Mouse (Mus musculus) liver, embryonic 18 days (tissue): ENCODE data around the gene Itpripl2. TPM values are rescaled to one million over a fixed set of nuclear protein-coding genes. Genes with fewer than 3 reads are reported as not detected.

Experiments
- polyA plus RNA-seq: library from polyadenylated mRNA; depleted of rRNA; stranded (reverse); fragments of >200 nt; gene quantifications from 2 replicates; pipeline ENCODE4 v1.2.3, GENCODE M21; 2012; rRNA removed

Gene Itpripl2
- 2.7 TPM in 2 replicates for polyA plus RNA-seq

DNA sequence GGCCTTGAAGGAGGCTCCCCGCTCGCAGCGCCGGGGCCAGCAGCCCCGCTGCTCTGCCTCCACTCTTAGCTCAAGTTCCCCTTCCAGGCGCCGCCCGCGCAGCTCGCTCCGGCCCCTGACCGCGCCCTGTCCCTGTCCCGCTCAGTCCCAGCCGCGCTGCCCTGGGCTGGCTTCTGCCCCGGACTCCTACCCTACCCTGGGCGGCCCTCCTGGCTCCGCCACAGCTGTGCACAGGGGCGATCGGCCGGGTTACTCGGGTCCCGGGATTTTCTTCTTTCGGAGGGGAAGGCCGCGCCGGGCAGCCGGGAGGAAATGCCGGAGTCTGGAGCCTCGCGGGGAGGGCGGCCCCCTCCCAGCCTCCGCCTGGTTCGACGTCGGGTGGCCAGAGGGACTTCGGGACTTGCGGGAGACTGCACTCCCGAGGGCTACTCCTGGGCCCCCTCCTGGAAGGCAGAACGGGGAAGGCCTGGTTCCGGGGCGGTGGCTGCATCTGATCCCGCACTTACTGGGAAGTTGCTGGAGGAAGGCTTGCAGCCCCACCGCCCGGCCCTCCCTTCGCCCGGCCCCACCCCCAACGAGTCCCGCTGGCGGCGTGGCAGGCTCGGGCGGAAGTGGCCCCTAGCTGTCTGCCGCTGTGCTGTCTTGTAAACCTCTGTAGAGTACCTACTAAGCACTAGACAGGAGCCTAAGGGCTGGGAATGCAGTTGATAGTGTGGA, at the start of gene Itpripl2:
Gene Itpripl2 (minus strand): TSS at position 545 of the 717 bp plus-strand sequence.

DNA sequence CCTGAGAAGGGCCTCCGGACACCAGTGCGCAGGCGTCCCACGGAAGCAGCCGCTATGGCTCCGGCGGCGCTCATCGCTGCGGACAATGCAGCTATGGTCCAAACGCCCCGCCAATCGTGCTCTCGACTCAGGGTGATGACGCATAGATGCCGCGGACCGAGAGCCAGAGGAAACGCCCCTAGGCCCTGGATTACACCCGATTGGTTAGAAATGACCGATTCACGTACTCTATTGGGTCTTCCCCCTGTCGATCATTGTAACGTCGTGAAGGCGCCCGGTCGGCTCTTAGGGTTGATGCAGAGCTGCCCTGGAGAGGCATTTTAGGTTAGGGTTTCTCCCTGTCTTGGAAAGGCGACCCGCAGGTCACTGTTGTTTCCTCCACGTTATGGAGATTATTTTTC, 41.4 kb upstream of the Itpripl2 start, which contains the start of gene Coq7:
Gene Coq7 (minus strand): TSS at position 179 of the 401 bp plus-strand sequence.

DNA sequence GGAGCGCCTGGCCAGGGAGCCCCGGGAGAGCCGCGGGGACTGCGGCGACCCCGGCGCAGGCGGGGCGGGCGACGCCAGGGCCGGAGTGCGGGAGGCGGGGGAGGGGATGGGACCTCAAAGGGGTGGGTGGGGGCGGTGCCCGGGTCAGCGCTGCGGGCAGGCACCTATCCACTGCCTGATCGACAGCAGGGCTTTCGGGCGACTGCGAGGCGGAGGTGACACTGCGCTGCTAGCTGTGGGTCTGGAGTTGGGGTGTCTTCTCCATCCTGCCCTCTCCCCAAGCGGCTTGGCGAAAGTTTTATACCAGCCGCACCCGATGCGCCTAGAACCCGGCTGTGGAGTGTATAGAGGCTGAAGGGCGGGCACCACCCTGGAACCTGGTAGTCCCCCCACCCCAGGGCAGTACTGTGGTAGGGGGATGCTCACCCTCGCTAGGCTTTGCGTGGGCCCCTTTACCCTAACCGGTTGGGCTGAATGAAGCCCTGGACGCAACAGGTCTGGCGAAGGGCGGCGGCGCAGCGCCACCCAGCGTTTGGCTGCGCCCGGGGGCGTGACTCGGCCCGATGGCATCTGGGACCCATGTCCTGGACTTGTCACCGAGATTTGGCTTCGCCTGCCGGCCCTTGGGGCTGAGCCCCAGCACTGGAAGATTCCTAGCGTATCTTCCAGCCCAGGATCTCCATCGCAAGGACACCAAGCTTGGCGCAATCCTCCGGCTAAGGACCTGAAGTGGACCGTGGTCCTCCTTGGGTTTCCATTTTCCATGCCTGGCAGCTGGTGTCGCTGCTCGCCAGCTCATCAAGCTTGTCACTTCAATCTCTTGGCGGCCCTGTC, 43.4 kb downstream of the Itpripl2 start, which contains the start of gene Syt17:
Gene Syt17 (minus strand): TSS at position 89 of the 834 bp plus-strand sequence.

Other genes starting within 250 kb of the Itpripl2 start
- 16.8 and 18.4 TPM in 2 replicates for gene Smg1, start 248.3 kb downstream of the Itpripl2 start, polyA plus RNA-seq
- gene Syt17, start 43.8 kb downstream of the Itpripl2 start, polyA plus RNA-seq = 0.23 and 0.24 TPM in 2 replicates
- gene Coq7, start 41.4 kb upstream of the Itpripl2 start, polyA plus RNA-seq = 26.3 and 26.4 TPM in 2 replicates
- gene Tmc7, start 92.8 kb upstream of the Itpripl2 start, polyA plus RNA-seq = 0.82 and 1.3 TPM in 2 replicates
- 0.10 and 0.17 TPM in 2 replicates for gene Tmc5, start 105.3 kb upstream of the Itpripl2 start, polyA plus RNA-seq
- gene Gde1, start 213.8 kb upstream of the Itpripl2 start, polyA plus RNA-seq = 27.6 and 28.6 TPM in 2 replicates
- gene Ccp110, start 220.6 kb upstream of the Itpripl2 start, polyA plus RNA-seq = 6.0 and 6.7 TPM in 2 replicates
- 21.1 and 22.7 TPM in 2 replicates for gene Vps35l, start 248.3 kb upstream of the Itpripl2 start, polyA plus RNA-seq